Mouse (Mus musculus): Measurements from ENCODE around the gene Dbndd2. TPM values are rescaled to one million over a fixed set of nuclear protein-coding genes. Genes with fewer than 3 reads are reported as not detected.

The Dbndd2 gene
- polyA plus RNA-seq, 1 experiment from 2014 or later, result 10.5 TPM

- Histone ChIP-seq H3K36me3 (ENCODE audit: control insufficient read depth, insufficient read depth, low read length) (no peaks in the 10 kb centered on the region), H3K27ac (replicated peaks; ENCODE audit: low read depth, low read length) (no peak overlapping the region), H3K9me3 (ENCODE audit: control insufficient read depth, low read length) (no peaks in the 10 kb centered on the region), H3K27me3 (replicated peaks; ENCODE audit: control insufficient read depth, insufficient read depth, low read length) (no peaks in the 10 kb centered on the region), H3K4me2 (ENCODE audit: low read depth, low read length) (peak overlapping the region; percentile 91), H3K9ac (ENCODE audit: low read depth, low read length) (peak overlapping the region; percentile 85), H3K4me1 (ENCODE audit: control insufficient read depth, insufficient read depth, low read length) (peaks cover 46% of the 10 kb centered on the region), H3K4me3 (ENCODE audit: low read depth, low read length) (peak overlapping the region; percentile 76)
- 27% methylated on average over 7 of the region's 7 CpGs for WGBS
- ATAC-seq (ENCODE audit: low read depth) (no peak), DNase-seq (ENCODE audit: low spot score) (no peak)
Measured at GRCm38 (mm10) chr2:164441731-164442130, 44.2 kb upstream of the Dbndd2 start.

DNA sequence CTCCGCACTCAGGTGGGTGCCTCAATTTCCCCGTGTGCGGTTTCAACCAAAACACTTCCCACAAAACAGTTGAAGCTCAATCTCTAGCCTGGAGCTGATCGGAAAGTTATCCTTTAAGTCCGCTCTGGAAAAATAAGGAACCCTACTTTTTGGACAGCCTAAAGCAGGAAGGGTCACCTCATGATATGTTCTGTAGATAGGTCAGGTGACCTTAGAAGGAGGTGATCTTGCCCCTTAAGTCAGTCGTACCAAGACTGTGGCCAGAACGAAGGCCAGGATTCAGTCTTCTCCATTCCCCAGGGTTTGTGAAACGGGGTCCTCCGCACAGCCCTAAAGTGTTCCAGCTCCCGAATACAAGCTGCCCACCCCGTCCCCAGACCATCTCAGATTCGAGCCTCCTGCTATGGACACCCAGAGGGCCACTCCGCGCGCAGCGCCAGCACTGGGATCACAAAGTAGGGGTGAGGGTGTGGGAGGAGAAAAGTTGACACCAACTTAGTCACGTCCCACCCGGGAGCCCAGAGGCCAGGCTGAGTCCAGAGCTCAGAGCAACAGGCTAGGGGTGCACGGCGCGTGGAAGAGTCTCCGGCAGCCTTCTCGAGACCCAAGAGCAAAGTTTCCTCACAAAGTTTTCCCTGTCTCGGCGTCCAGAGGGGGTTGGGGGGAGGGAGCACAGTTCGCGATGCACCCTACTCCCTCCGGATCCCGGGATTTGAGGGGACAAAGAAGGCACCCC is 43.4 kb upstream of the Dbndd2 start:
- DNase-seq (ENCODE audit: low spot score) (peak; percentile 39), ATAC-seq (ENCODE audit: low read depth) (peak; percentile 50)
- WGBS, result 3% methylated on average over 29 of the region's 29 CpGs
- peak overlapping the region; percentile 85 for H3K9ac ChIP-seq (ENCODE audit: low read depth, low read length)
- H3K4me1 ChIP-seq (ENCODE audit: control insufficient read depth, insufficient read depth, low read length), result peaks cover 40% of the 10 kb centered on the region
- no peaks in the 10 kb centered on the region for H3K27me3 ChIP-seq (replicated peaks; ENCODE audit: control insufficient read depth, insufficient read depth, low read length)
- H3K9me3 ChIP-seq (ENCODE audit: control insufficient read depth, low read length), result no peaks in the 10 kb centered on the region
- H3K4me2 ChIP-seq (ENCODE audit: low read depth, low read length), result peak overlapping the region; percentile 91
- H3K36me3 ChIP-seq (ENCODE audit: control insufficient read depth, insufficient read depth, low read length), result no peaks in the 10 kb centered on the region
- peak overlapping the region; percentile 81 for H3K27ac ChIP-seq (replicated peaks; ENCODE audit: low read depth, low read length)
- H3K4me3 ChIP-seq (ENCODE audit: low read depth, low read length), result peak overlapping the region; percentile 76

DNA sequence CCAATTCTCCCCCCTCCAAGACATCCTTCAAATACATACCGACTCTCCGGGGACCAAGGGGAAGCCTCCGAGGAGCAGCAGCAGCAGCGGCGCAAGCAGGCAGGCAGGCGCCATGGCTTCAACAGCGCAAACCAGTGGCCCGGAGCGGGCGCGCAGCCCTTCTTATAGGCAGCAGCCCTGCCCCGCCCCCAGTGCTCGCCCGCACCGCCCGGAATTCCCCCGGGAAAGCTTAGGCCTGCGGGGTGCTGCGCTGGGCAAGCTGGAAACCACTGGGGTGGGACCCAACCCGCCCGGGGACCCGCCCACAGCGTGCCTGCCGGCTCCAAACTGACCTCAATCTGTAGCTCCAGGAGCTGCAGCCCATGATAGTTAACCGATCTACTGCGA is 42.9 kb upstream of the Dbndd2 start:
- peaks cover 40% of the 10 kb centered on the region for H3K4me1 ChIP-seq (ENCODE audit: control insufficient read depth, insufficient read depth, low read length)
- H3K9me3 ChIP-seq (ENCODE audit: control insufficient read depth, low read length), result no peaks in the 10 kb centered on the region
- WGBS, result 0% methylated on average over 5 of the region's 26 CpGs
- peak overlapping the region; percentile 91 for H3K4me2 ChIP-seq (ENCODE audit: low read depth, low read length)
- DNase-seq (ENCODE audit: low spot score) (peak; percentile 87), ATAC-seq (ENCODE audit: low read depth) (peak; percentile 93)
- no peaks in the 10 kb centered on the region for H3K27me3 ChIP-seq (replicated peaks; ENCODE audit: control insufficient read depth, insufficient read depth, low read length)
- peak overlapping the region; percentile 85 for H3K9ac ChIP-seq (ENCODE audit: low read depth, low read length)
- peak overlapping the region; percentile 76 for H3K4me3 ChIP-seq (ENCODE audit: low read depth, low read length)
- peak overlapping the region; percentile 81 for H3K27ac ChIP-seq (replicated peaks; ENCODE audit: low read depth, low read length)
- H3K36me3 ChIP-seq (ENCODE audit: control insufficient read depth, insufficient read depth, low read length), result no peaks in the 10 kb centered on the region

- peak within 1 kb of the TSS; percentile 85 for H3K9ac ChIP-seq (ENCODE audit: low read depth, low read length)
- H3K27me3 ChIP-seq (replicated peaks; ENCODE audit: control insufficient read depth, insufficient read depth, low read length), result no peaks in the 10 kb centered on the region
- peak within 1 kb of the TSS; percentile 81 for H3K27ac ChIP-seq (replicated peaks; ENCODE audit: low read depth, low read length)
- H3K4me3 ChIP-seq (ENCODE audit: low read depth, low read length), result peak within 1 kb of the TSS; percentile 76
- DNase-seq (ENCODE audit: low spot score), result no peak
- WGBS, result 9% methylated on average over 18 of the region's 18 CpGs
- H3K9me3 ChIP-seq (ENCODE audit: control insufficient read depth, low read length), result no peaks in the 10 kb centered on the region
- H3K36me3 ChIP-seq (ENCODE audit: control insufficient read depth, insufficient read depth, low read length), result no peaks in the 10 kb centered on the region
- peaks cover 36% of the 10 kb centered on the region for H3K4me1 ChIP-seq (ENCODE audit: control insufficient read depth, insufficient read depth, low read length)
- H3K4me2 ChIP-seq (ENCODE audit: low read depth, low read length), result peak within 1 kb of the TSS; percentile 91
- no peak for ATAC-seq (ENCODE audit: low read depth)
Measured at GRCm38 (mm10) chr2:164443460-164444000, 42.4 kb upstream of the Dbndd2 start, which contains the start of gene Sdc4. Sdc4 (minus strand) TSS chr2:164443887.

- no peaks in the 10 kb centered on the region for H3K27me3 ChIP-seq (replicated peaks; ENCODE audit: control insufficient read depth, insufficient read depth, low read length)
Measured at GRCm38 (mm10) chr2:164444701-164445100, 41.2 kb upstream of the Dbndd2 start.

GRCm38 (mm10) chr2:164445399-164446085 is 40.4 kb upstream of the Dbndd2 start:
- H3K4me1 ChIP-seq (ENCODE audit: control insufficient read depth, insufficient read depth, low read length), result peaks cover 25% of the 10 kb centered on the region
- DNase-seq (ENCODE audit: low spot score), result no peak

More at GRCm38 (mm10) chr2:164444701-164445100, 41.2 kb upstream of the Dbndd2 start:
- Histone ChIP-seq H3K27ac (replicated peaks; ENCODE audit: low read depth, low read length) (no peak overlapping the region), H3K9ac (ENCODE audit: low read depth, low read length) (no peak overlapping the region), H3K4me2 (ENCODE audit: low read depth, low read length) (no peak overlapping the region), H3K4me1 (ENCODE audit: control insufficient read depth, insufficient read depth, low read length) (peaks cover 34% of the 10 kb centered on the region), H3K36me3 (ENCODE audit: control insufficient read depth, insufficient read depth, low read length) (no peaks in the 10 kb centered on the region), H3K4me3 (ENCODE audit: low read depth, low read length) (no peak overlapping the region), H3K9me3 (ENCODE audit: control insufficient read depth, low read length) (no peaks in the 10 kb centered on the region)
- DNase-seq (ENCODE audit: low spot score) (no peak), ATAC-seq (ENCODE audit: low read depth) (no peak)
- 79% methylated on average over 2 of the region's 2 CpGs for WGBS

GRCm38 (mm10) chr2:164446086-164446469 is 39.8 kb upstream of the Dbndd2 start:
- Histone ChIP-seq H3K36me3 (ENCODE audit: control insufficient read depth, insufficient read depth, low read length) (no peaks in the 10 kb centered on the region), H3K4me3 (ENCODE audit: low read depth, low read length) (no peak overlapping the region), H3K27ac (replicated peaks; ENCODE audit: low read depth, low read length) (no peak overlapping the region), H3K9ac (ENCODE audit: low read depth, low read length) (no peak overlapping the region), H3K9me3 (ENCODE audit: control insufficient read depth, low read length) (peaks cover 4% of the 10 kb centered on the region; the same call in 1 of the 2 replicates), H3K27me3 (replicated peaks; ENCODE audit: control insufficient read depth, insufficient read depth, low read length) (no peaks in the 10 kb centered on the region), H3K4me2 (ENCODE audit: low read depth, low read length) (no peak overlapping the region), H3K4me1 (ENCODE audit: control insufficient read depth, insufficient read depth, low read length) (peaks cover 21% of the 10 kb centered on the region)
- no peak for ATAC-seq (ENCODE audit: low read depth)
- 62% methylated on average over 3 of the region's 3 CpGs for WGBS
- no peak for DNase-seq (ENCODE audit: low spot score)

More at GRCm38 (mm10) chr2:164445399-164446085, 40.4 kb upstream of the Dbndd2 start:
- Histone ChIP-seq H3K9me3 (ENCODE audit: control insufficient read depth, low read length) (peaks cover 4% of the 10 kb centered on the region; the same call in 1 of the 2 replicates), H3K4me2 (ENCODE audit: low read depth, low read length) (no peak overlapping the region), H3K27ac (replicated peaks; ENCODE audit: low read depth, low read length) (no peak overlapping the region), H3K36me3 (ENCODE audit: control insufficient read depth, insufficient read depth, low read length) (no peaks in the 10 kb centered on the region), H3K4me3 (ENCODE audit: low read depth, low read length) (no peak overlapping the region), H3K9ac (ENCODE audit: low read depth, low read length) (no peak overlapping the region), H3K27me3 (replicated peaks; ENCODE audit: control insufficient read depth, insufficient read depth, low read length) (no peaks in the 10 kb centered on the region)
- 82% methylated on average over 3 of the region's 3 CpGs for WGBS
- no peak for ATAC-seq (ENCODE audit: low read depth)

- no peak overlapping the region for H3K27ac ChIP-seq (replicated peaks; ENCODE audit: low read depth, low read length)
- 82% methylated on average over 1 of the region's 1 CpGs for WGBS
- no peak overlapping the region for H3K4me3 ChIP-seq (ENCODE audit: low read depth, low read length)
- ATAC-seq (ENCODE audit: low read depth), result no peak
- H3K9ac ChIP-seq (ENCODE audit: low read depth, low read length), result no peak overlapping the region
- H3K36me3 ChIP-seq (ENCODE audit: control insufficient read depth, insufficient read depth, low read length), result no peaks in the 10 kb centered on the region
- H3K27me3 ChIP-seq (replicated peaks; ENCODE audit: control insufficient read depth, insufficient read depth, low read length), result no peaks in the 10 kb centered on the region
- no peak for DNase-seq (ENCODE audit: low spot score)
- no peak overlapping the region for H3K4me2 ChIP-seq (ENCODE audit: low read depth, low read length)
- peaks cover 4% of the 10 kb centered on the region; the same call in 1 of the 2 replicates for H3K9me3 ChIP-seq (ENCODE audit: control insufficient read depth, low read length)
- H3K4me1 ChIP-seq (ENCODE audit: control insufficient read depth, insufficient read depth, low read length), result peaks cover 18% of the 10 kb centered on the region
Measured at GRCm38 (mm10) chr2:164448140-164448539, 37.8 kb upstream of the Dbndd2 start.

Data from embryonic facial prominence, embryonic 14.5 days (tissue).